Mouse (Mus musculus) adrenal gland, adult (tissue): Measurements from ENCODE around the gene Tnr.

Experiments used
- DNase-seq, 2 experiments: peaks; one replicate each; pipeline ENCODE4 v3.0.0; 2022 to 2023; ENCODE audit warnings: low spot score in 1 of 2; ENCODE audit not compliant: inconsistent age in 2 of 2

Tnr gene

DNA sequence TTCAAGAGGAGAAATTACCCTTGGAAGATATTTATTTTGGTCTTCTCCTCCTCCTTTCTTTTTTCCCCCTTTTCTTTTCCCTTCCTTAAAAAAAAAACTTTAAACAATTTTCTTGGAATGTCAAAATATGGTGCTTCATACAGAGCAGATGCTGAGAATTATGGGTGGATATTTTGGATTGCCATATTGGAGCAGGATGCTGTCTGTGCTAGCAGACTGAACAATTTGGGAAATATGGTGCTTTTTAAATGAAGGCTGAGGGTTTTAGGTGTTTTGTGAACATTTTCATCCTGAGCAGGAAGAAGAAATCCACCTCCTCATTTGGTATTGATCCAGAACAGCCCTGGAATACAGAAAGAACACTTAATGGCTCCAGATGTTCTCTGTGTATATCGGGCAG, 41.6 kb downstream of the Tnr start:
- DNase-seq: no peak

DNA sequence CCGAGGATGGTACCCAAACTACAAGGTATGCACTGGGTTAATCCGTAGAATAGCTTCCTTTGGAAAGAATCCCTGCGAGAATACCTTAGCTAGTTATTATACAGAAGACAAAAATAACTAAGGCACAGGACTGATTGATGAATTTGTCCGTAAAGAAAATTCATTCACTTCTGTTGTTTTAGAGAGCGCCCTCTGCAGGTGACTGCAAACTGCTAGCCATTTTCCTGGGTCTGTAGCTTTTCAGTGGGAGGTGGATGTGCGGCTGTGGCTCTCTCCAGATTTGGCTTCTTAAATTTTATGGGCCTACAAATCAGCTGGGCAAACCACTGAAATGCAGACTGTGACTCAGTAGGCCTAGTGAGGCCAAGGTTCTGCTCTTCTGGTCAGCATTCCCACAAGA, 42.5 kb downstream of the Tnr start:
- no peak for DNase-seq

DNA sequence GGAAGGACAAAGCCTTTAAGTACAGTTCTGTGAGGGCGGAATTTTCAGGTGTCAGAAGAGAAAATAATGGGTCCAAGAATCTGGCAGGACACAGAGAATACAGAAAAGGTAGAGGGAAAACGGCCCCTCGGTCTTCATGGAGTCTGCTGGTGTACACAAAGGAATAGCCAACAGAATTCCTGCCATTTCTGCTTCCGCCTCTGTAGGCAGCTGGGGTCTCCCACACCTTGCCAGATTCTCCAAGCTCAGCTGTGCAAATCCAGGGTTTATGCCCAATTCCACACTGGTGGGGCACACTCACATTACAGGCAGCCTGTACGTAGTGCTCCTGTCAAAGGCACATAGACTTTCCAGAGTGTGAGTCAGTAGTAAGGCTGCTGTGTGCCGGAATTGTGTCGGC, 43.6 kb downstream of the Tnr start:
- DNase-seq: no peak

DNA sequence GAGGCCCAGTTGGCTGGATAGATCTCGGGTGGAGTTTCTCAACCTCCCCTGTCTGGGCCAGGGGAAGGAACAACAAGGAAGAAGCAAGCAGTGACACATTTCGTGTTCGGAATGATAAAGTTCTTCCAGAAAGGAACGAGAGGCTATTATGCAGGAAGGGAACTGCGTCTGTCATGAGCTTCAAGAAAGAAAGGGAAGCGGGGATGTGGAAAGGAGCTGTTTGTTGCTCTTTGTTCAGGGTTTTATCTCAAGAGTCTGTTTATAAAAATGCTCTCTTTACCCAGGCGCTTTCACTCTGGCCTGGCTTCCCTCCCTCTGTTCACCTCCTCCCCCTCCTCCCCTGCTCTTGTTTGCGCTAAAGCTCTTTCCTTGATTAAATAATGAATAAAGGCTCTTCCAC, 46.7 kb downstream of the Tnr start:
- no peak for DNase-seq

DNA sequence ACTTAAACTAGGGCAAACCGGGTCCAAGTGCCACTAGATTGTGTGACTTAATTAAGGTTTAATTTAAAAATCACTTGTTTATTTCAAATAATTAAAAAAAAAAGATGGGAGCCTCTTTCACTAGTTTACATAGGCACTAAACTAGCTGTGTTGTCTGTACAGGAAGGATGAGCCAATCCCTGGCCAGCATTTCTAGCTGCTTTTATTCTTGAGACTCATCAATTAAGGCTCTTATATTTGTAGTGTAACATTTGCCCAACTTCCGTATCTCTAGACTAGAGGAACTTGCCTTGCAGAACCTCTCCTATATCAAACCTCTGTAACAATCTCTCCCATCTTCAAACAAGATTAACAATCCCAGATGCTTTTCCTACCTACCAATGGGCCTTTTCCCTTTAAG, 47.3 kb downstream of the Tnr start:
- DNase-seq: no peak

DNA sequence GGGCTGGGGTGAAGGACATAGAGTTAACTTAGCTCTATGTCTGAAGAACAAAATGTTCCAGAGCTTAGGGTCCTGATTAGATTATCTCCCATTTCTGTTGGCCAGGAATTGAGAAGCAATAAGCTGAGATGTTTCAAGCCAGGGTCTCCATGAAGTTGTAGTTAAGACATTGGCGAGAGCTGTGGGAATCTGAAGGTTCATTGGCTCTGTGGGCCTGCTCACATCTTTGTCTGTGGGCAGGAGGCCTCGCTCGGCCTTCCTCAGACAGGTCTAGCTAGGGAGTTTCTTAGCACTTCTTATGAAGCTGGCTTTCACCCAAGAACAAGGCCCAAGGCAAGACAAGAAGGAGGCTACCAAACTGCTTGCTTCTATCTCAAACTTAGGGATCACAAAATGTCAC, 48.4 kb downstream of the Tnr start:
- no peak for DNase-seq

DNA sequence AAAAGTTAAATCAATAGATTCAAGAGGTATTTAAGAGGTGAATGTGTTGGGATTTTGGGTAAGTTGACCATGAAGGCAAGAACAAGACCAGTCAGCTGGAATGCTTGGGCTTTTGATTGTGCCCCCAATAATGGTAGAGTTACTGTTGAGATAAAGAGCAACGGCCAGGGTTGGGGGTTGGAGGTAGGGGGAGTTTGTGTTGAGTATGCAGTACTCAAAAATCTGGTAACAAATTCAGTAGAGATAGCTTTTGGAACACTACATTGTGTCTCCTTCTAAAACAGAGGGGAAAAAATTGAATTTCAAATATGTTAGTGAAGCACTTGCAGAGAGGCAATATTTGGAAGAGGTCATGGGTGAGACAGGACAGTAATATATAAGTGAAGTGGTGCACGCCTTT, 49.5 kb downstream of the Tnr start:
- DNase-seq: no peak

DNA sequence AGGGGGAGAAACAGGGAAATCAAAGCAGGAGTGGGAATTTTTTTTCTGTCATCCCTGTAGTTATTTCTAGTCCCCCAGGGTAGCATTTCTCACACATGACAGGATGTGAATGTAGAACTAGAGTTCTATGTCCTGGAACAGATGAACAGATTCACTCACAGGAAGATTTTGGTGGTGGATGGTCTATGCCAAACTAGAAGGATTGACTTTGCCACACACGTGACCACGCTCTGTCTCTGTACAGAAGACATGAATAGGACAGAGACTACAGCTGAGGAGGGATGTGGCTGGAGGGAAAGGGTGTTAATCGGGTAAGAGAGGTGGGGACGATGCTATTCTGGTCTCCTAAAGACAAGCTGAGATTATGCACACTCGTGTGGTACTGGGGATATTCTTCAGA, 51.1 kb downstream of the Tnr start:
- no peak for DNase-seq

DNA sequence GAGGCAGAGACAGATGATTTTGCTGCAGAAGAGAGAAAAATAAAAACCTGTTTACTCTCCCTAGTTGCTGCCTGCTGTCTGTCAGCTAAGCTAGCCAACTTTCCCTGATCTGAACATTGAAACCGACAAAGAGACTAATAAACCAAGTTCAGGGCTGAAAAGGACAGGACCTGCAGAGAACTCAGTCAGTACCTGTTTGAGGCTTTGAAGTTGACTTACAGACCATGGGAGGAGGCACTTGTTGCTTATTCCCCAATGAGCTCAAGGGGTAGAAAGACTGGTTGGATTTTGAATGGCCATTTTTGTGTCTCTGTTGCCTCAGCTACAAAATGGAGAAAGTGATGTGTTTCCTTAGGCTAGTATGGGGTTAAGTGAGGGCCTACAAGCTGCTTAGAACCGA, 52.7 kb downstream of the Tnr start:
- no peak for DNase-seq

DNA sequence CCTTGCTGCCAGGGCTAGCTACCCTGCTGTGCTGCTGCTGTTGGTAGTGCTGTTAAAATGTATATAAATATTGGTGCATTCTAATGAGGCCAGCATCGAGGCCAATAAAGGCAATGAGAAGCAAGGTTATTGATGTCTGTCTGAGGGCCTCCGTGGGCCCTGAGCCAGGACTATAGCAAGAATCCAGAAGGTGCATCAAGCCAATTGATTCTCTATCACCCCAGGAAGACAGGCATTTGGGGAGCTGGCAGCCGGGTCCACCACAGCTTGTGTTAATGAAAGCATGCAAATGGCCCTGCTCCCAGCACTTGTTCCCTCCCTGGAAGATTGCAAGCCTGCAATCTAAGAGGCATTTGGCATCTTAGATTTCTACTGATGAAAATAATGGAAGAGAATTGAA, 54.8 kb downstream of the Tnr start:
- DNase-seq: no peak

DNA sequence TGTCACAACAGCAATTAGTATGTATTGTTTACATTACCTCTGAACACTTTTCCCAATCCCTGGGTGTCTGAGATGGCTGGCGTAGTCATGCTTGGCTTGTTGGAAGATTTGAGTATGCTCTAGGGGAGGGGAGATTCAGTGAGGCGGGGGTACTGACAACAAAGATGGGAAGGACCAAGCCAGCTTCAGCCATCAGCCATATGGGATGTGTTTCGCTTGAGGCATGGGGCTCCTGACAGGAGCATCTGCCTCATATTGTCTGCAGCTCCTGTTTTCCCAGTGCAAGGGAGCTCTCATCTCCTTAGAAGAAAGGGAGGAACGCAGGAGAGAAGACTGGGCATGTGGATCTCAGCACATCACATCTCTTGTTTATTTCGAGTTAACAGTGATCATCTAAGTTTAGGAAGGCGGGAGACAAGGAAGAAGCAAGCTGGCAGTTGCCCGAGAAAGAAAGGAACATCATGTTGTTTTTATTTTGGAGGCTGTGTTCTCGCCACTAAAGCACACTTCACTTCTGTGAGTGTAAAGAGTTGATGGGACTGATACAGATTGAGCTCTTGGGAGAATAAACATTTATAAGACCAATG, 56.9 kb downstream of the Tnr start:
- DNase-seq: no peak

DNA sequence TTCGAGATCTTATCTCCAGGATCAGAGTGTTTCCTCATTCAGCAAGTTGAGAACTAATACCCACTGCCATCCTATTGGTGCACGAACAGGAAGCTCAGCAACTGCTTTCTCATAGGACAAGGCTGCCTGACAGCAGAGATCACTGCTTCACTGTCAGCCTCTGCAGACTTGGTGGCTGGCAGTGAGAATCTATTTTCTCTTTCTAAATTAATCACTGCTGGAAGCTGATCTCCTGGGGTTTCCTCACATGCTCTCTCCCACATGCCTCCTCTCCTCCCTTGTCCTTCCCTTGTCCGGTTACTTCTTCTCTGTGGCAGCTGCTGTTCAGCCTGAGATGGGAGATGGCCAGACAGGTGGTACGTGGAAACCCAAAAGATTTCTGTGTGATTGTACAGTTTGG, 60.3 kb downstream of the Tnr start:
- DNase-seq: no peak

DNA sequence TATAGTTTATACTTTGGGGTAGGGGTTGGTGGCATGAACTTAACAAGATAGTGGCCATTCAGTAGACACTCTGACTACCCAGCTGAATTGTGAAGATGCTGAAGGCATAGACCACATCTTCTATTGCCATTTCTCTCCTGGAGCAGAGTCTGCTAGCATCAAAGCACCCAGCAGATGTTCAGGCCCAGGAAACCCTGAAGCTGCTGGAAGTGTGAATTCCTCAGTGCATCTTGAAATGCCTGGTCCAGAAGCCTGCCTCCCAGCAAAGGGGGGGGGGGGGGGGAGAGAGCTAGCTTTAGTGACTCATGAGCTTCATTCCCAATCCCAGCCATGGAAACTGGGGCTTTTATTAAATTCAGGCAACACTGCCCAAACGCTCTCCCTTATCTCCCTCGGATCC, 65.2 kb downstream of the Tnr start:
- DNase-seq: no peak

DNA sequence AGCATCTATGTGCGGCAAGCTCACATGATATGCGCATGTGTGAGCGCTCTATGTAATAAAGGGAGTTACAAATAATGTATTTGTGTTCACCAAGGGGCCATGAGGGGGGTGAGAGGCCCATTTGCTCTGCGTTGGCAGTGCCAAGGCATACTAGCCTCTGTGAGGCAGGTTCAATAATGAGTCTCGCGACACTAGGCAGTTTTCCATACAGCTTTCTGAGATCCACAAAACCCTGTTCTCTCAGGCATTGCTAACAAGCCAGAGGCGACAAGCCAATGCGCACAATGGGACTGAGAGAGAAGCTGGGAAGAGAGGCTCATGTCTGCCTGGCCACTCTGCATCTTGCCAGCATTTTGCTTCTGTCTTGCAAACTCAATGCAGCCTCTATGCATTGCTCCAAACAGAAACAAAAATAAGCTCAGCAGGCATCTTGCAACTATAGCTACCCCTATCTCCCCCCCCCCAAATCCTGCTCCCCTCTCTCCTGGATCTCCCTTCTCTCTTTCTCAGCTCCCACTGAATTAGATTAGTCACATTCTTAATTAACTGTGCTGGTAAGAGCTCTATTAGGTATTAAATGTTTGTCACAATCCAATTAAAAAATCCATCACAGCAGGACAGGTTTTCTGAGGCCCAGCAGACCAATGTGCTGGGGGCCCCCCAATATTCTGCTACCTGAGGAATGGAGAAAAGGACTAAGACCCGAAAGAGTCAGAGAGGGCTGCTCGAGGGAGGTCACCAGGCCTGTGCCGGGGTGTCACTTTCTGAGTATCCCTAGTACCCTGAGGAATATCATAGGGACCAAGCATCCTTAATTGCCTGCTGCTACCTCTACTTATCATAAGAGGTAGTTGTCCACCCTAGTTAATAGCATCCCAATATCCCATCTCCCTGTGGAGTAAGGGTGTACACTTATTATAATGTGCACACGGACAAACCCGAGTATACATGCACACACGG, 70.8 kb downstream of the Tnr start:
- no peak for DNase-seq

DNA sequence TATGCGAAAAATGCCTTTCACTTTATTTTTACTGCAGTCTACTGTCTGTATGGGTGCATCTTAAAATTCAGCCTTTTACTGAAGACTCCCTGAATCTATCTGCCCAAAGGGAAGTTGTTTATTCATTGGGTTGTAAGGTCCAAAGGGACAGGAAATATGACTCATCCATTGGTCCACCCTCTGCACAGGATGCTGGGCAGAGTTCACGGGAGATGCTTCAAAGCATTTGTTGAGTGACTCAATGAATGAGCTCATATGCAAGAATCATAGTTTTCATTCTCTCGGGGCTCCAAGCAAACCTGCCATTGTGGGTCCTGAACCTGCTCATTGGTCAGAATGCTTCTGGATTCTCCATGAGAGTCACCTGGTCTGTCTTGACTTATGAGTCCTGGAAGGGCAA, 72.2 kb downstream of the Tnr start:
- peak in 1 of 2 experiments; percentile 31 for DNase-seq

DNA sequence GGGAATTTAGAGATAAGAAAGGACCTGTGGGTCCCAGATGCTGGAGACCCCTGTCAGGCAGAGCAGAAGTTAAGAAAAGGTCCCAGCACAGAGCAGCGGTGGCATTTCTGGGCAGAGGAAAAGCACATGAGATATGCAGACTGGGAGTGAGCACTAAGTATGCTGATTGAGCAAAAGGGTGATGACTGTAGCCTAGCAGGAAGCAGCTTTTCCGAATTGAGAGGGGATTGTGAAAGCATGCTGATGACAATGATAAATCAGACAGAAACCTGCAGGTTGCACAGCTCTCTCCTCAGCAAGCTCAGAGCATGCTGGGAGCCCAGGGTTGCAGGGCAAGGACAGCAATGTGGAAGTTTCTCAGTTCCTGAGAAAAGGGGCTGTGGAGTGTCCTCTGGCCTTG, 73.1 kb downstream of the Tnr start:
- DNase-seq: peak; percentile 12 to 81

DNA sequence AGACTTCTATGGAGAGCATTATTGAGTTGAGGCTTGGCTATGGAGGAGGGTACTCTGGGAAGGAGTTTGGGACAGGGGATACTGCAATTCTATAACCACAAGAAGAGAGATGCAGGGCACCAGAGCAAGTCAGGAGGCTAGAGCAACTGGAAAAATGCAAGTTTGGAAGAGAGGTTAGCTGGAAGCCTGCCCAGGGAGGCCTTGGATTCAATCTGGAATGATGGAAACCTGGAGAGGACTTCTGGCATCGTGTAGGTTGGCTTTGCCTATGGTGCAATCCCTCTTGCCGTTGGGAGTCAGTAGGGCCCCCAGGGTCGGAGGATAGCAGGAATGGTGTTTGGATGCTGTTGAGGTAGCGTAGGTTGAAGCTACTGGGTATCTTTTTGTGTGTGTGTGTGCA, 90.0 kb downstream of the Tnr start:
- no peak for DNase-seq

DNA sequence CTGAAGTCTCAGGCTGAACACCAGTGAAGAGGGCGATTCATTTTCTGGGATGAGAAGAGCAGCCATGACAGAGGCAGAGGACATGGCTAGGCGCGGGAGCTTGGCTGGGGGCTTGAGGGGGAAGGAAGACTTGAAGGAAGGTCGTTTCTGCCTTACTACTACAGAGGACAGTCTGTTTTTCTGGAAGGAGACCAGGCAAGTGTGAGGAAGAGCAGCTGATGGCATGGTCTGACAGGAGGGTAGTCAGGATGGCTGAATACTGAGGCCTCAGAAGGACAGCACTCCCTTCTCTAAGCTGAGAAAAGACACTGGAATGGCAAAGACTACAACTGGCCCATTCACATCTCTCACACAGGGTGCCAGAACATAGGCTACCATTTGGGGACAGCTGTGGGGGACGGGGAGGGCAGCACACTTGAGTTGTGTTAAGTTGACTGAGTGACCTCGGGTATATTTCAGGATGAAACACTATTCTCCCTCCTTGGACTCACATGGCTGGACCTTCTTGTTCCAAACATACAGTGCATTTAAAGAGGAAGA, 90.6 kb downstream of the Tnr start:
- DNase-seq: no peak

DNA sequence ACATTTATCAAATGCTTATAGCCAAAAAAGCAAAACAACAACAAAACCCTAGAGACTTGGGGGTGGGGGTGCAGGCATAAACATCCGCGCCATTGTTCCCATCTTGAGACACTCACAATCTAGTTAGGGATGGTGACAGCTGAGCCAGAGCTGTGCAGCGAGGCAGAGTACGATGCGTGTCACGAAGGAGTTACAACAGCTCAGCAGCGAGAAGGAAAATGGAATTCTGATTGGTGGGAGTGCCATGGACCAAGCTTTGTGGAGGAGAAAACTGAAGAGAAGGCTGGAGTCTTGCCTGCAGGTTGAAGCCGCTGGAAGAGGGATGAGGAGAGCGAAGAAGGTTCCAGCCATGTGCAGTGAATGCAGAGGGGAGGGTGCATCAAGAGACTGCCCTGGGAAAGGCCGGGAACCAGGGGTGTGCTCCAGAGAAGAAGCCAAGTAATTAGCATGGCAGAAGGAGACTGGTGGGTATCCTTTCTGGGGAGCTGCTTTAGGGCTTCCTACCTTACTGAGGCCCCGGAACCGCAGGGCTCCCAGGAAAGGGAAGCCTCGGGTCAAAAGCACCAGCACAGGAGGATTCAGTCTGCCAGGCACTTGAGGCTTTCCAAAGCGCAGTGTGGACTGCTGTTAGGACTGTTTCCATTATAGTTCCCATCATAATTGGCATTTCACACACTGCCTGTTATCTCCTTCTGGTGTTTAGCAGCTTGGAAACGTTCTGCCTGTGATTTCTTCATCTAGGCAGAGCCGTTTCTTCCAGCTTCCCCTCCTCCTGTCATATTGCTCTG, 91.3 kb downstream of the Tnr start:
- no peak for DNase-seq

DNA sequence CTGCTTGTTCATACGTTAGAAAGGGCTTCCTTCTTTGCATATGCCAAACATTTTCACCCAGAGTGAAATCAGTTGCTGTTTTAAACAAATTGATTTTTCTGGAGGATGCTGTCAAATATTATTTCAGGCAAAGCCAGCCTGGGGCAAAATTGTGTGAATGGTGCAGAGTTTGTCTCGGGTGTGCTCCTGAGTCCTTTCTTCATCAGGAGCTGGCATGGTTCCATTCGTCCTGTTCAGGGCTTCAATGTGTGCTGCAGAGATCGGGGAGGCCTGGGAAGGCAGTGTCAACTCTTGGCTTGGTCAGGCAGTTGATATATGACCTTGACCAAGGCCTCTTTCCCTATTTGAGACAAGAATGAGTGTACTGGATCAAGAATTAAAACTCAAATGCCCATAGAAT, 92.1 kb downstream of the Tnr start:
- DNase-seq: peak in 1 of 2 experiments; percentile 34

DNA sequence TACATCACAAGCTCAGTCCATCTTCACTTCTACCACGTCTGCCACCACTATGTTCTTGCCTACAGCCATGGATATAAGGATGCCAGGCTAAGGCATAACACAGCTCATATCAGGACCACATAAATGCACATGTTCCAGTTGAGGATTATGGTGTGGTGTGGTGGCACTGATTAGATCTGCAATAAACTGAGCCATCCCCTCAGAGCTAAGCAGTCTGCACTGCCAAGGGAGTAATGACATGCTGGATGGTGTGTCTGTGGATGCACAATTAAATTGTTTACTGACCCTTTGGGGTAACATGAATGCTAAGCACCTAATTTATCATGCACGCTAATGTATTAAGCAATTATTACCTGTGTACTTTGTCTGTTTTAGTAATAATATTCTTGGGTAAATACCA, 95.6 kb downstream of the Tnr start:
- DNase-seq: no peak

DNA sequence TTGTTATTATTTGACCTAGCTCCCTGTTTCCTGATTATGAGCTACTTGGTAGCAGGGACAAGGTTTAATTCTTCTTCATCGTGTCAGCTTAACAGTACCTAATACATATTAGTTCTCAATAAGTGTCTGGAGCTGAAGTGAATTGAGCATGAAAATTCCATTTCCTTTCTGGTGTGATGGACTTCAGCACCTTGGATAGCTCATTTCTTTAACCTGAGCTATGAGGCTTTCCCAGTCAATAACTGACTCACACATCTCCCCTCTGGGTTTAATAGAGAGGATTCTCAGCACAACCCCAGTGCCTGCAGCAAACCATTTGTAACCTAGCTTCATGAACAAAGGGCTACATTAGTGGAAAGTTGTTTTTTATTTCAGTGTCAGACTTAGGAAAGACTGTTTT, 97.8 kb downstream of the Tnr start:
- DNase-seq: peak in 1 of 2 experiments; percentile 52
